Mouse (Mus musculus): ENCODE measurements around the gene Irf1. TPM values are rescaled to one million over a fixed set of nuclear protein-coding genes. Genes with fewer than 3 reads are reported as not detected.

Irf1 gene
- polyA plus RNA-seq, 1 experiment from 2014 or later, result 8.4 TPM

DNA sequence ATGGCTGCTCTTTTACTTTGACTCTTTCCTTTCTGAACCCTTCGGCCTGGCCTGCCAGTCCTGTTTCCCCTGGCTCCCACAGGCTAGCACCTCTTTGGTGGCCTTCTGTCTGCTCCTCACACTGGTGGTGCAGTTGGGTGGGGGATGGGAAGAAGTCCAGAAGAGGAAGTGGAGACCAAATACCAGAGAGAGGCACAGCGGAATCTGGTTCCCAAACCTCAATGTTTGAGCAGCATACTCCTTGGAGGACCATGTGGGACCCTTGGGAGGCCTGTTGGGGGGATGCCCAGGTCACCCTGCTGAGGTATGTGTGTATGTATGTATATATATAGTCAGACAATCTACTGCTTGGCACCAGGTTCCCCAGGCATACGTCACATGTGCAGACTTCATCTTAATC is 24.2 kb downstream of the Irf1 start:
- Histone ChIP-seq H3K4me3 (ENCODE audit: low read depth, low read length) (no peak overlapping the region), H3K4me1 (replicated peaks; ENCODE audit: control insufficient read depth, insufficient read depth, low read length) (peaks cover 27% of the 10 kb centered on the region), H3K4me2 (peak overlapping the region; percentile 35; the same call in 1 of the 2 replicates), H3K27ac (ENCODE audit: low read depth, low read length) (peak overlapping the region; percentile 83), H3K9ac (ENCODE audit: low read depth, low read length) (no peak overlapping the region), H3K9me3 (ENCODE audit: control insufficient read depth, low read length) (no peaks in the 10 kb centered on the region), H3K27me3 (replicated peaks; ENCODE audit: control insufficient read depth, insufficient read depth, low read length) (no peaks in the 10 kb centered on the region), H3K36me3 (ENCODE audit: control insufficient read depth, insufficient read depth, low read length) (no peaks in the 10 kb centered on the region)
- ATAC-seq (replicated peaks; ENCODE audit: low FRiP score), result no peak
- no peak for DNase-seq (ENCODE audit: low spot score)
- WGBS, result 50% methylated on average over 3 of the region's 3 CpGs

- H3K27ac ChIP-seq (ENCODE audit: low read depth, low read length), result peak overlapping the region; percentile 83
- H3K27me3 ChIP-seq (replicated peaks; ENCODE audit: control insufficient read depth, insufficient read depth, low read length), result no peaks in the 10 kb centered on the region
- H3K9ac ChIP-seq (ENCODE audit: low read depth, low read length), result 0 out of 2 replicates have a peak overlapping the region, but pooled peaks have one; percentile 10
- no peaks in the 10 kb centered on the region for H3K36me3 ChIP-seq (ENCODE audit: control insufficient read depth, insufficient read depth, low read length)
- H3K4me2 ChIP-seq, result peak overlapping the region; percentile 35
- DNase-seq (ENCODE audit: low spot score) (peak; percentile 51), ATAC-seq (replicated peaks; ENCODE audit: low FRiP score) (peak; percentile 62)
- no peaks in the 10 kb centered on the region for H3K9me3 ChIP-seq (ENCODE audit: control insufficient read depth, low read length)
- H3K4me1 ChIP-seq (replicated peaks; ENCODE audit: control insufficient read depth, insufficient read depth, low read length), result peaks cover 23% of the 10 kb centered on the region
- WGBS, result 27% methylated on average over 25 of the region's 25 CpGs
- H3K4me3 ChIP-seq (ENCODE audit: low read depth, low read length), result no peak overlapping the region
These were observed 25.1 kb downstream of the Irf1 start for GRCm38 (mm10) chr11:53794671-53795557.

DNA sequence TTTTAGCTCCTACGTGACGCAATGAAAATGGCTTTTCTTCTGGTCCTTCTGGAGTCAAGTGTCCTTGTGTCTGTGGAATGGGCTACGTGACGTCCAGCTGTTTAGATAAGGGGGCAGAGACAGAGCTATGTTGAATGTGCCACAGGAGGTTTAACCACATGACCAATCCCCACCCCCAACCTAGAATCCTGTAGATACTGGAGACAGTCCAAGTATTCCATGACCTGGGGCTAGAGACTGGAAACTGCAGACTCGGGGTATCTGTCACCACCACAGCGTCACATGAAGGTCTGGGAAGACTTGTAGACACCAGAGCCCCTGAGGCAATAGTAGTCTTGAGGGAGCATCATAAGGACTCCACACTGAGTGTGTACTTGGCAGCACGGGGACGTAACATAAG is 26.0 kb downstream of the Irf1 start:
- H3K4me1 ChIP-seq (replicated peaks; ENCODE audit: control insufficient read depth, insufficient read depth, low read length), result peaks cover 23% of the 10 kb centered on the region
- DNase-seq (ENCODE audit: low spot score), result no peak
- no peak overlapping the region for H3K4me2 ChIP-seq
- no peaks in the 10 kb centered on the region for H3K27me3 ChIP-seq (replicated peaks; ENCODE audit: control insufficient read depth, insufficient read depth, low read length)
- peak overlapping the region; percentile 67 for H3K27ac ChIP-seq (ENCODE audit: low read depth, low read length)
- no peak for ATAC-seq (replicated peaks; ENCODE audit: low FRiP score)
- H3K36me3 ChIP-seq (ENCODE audit: control insufficient read depth, insufficient read depth, low read length), result no peaks in the 10 kb centered on the region
- no peak overlapping the region for H3K4me3 ChIP-seq (ENCODE audit: low read depth, low read length)
- H3K9ac ChIP-seq (ENCODE audit: low read depth, low read length), result no peak overlapping the region
- no peaks in the 10 kb centered on the region for H3K9me3 ChIP-seq (ENCODE audit: control insufficient read depth, low read length)
- 61% methylated on average over 8 of the region's 8 CpGs for WGBS

DNA sequence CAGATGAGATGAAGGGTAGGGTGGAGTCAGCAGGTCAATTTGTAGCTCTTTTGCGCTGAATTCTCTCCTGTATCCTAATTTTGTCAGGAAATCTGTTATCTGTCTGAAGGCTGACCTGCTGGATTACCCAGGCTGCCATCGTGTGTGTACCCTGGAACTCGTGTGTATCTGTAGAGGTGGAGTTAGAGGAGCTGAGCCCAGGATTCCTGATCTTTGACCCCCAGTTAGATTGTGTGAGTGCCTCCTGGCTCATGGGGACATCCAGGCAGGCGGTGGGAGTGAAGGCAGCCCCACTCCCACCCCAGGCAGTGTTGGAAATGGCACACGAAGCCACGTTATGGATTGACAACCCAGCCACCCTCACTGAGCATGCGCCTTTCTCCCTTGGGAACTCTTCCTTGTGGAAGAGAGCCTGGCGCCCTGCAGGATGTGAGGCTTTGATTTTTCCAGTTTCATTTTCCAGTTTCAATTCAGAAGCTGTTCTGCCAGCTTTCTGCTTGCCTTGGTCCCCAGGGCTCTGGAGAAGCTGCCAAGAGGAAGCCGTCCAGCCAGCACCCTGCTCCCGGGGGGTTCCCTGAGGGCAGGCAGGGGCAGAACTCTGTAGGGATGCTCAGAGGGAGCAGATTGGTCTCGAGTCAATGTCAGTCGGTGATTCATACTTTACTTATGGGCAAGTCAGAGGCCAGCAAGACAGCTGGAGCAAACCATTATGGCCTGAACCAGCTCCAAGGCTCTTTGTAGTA is 26.8 kb downstream of the Irf1 start:
- Histone ChIP-seq H3K4me3 (ENCODE audit: low read depth, low read length) (no peak overlapping the region), H3K9me3 (ENCODE audit: control insufficient read depth, low read length) (no peaks in the 10 kb centered on the region), H3K9ac (ENCODE audit: low read depth, low read length) (no peak overlapping the region), H3K4me2 (no peak overlapping the region), H3K36me3 (ENCODE audit: control insufficient read depth, insufficient read depth, low read length) (no peaks in the 10 kb centered on the region), H3K4me1 (replicated peaks; ENCODE audit: control insufficient read depth, insufficient read depth, low read length) (peaks cover 23% of the 10 kb centered on the region), H3K27me3 (replicated peaks; ENCODE audit: control insufficient read depth, insufficient read depth, low read length) (no peaks in the 10 kb centered on the region), H3K27ac (ENCODE audit: low read depth, low read length) (peak overlapping the region; percentile 67)
- ATAC-seq (replicated peaks; ENCODE audit: low FRiP score) (no peak), DNase-seq (ENCODE audit: low spot score) (no peak)
- WGBS, result 54% methylated on average over 12 of the region's 12 CpGs

DNA sequence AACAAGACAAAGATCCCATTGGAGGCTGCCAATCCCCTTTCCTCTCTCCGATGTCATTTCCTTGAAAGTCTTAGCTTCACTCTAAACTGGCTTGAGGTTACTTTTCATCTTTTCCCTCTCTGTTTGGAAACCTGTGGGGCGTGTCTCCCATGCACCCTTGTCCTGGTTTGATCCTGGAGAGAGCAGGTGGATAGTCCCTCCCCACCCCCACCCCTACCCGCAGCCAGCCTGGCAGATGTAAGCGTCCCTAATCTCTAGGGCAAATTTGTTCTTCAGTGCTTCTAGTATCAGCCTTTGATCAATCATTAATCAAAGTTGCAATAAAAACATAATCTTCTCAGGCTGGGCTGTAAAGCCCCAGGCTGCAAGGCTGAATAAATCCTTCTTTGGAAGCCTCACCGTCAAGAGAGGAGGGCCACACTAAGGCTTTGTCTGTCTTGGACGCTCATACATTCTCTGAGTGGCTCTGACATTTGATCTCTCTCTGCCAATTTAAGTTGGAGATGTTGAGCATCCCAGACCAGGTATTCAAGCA is 27.6 kb downstream of the Irf1 start:
- Histone ChIP-seq H3K27ac (ENCODE audit: low read depth, low read length) (no peak overlapping the region), H3K4me2 (no peak overlapping the region), H3K36me3 (ENCODE audit: control insufficient read depth, insufficient read depth, low read length) (no peaks in the 10 kb centered on the region), H3K4me3 (ENCODE audit: low read depth, low read length) (no peak overlapping the region), H3K4me1 (replicated peaks; ENCODE audit: control insufficient read depth, insufficient read depth, low read length) (peaks cover 23% of the 10 kb centered on the region), H3K27me3 (replicated peaks; ENCODE audit: control insufficient read depth, insufficient read depth, low read length) (no peaks in the 10 kb centered on the region), H3K9me3 (ENCODE audit: control insufficient read depth, low read length) (no peaks in the 10 kb centered on the region), H3K9ac (ENCODE audit: low read depth, low read length) (no peak overlapping the region)
- 56% methylated on average over 6 of the region's 6 CpGs for WGBS
- ATAC-seq (replicated peaks; ENCODE audit: low FRiP score), result no peak
- DNase-seq (ENCODE audit: low spot score), result no peak

DNA sequence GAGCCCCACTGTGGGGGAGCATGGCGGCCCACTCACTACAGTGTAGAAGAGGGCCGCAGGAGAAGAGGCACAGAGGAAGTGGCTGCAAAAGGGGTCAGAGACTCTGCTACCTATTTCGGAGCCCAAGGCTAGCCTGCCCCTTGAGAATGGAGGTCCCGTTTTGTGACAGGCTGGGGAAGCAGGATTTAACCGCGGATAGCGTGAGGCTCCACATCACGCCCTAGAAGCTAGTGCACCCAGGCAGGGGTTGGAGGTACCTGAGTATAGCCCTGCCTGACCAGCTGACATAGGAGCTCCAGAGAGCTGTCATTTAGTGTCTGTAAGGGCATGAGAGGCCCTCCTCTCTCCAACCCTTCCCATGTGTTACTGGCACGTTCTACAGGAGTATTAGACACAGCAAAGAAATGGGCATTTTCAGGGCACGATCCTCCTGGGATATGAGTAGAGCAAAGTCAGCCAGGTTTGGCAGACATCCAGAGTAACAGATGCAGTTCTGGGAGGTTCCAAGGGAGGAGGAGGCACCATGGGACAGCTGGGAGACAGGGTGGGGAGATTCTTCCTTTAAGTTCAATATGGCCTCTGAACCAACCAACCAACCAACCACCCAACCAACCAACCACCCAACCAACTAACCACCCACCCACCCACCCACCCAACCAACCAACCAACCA is 28.4 kb downstream of the Irf1 start:
- ATAC-seq (replicated peaks; ENCODE audit: low FRiP score) (no peak), DNase-seq (ENCODE audit: low spot score) (no peak)
- no peak overlapping the region for H3K4me3 ChIP-seq (ENCODE audit: low read depth, low read length)
- H3K9ac ChIP-seq (ENCODE audit: low read depth, low read length), result no peak overlapping the region
- H3K27me3 ChIP-seq (replicated peaks; ENCODE audit: control insufficient read depth, insufficient read depth, low read length), result no peaks in the 10 kb centered on the region
- H3K4me2 ChIP-seq, result no peak overlapping the region
- H3K4me1 ChIP-seq (replicated peaks; ENCODE audit: control insufficient read depth, insufficient read depth, low read length), result peaks cover 23% of the 10 kb centered on the region
- no peak overlapping the region for H3K27ac ChIP-seq (ENCODE audit: low read depth, low read length)
- 85% methylated on average over 10 of the region's 10 CpGs for WGBS
- no peaks in the 10 kb centered on the region for H3K9me3 ChIP-seq (ENCODE audit: control insufficient read depth, low read length)
- H3K36me3 ChIP-seq (ENCODE audit: control insufficient read depth, insufficient read depth, low read length), result no peaks in the 10 kb centered on the region

GRCm38 (mm10) chr11:53800036-53800435 is 30.2 kb downstream of the Irf1 start:
- no peaks in the 10 kb centered on the region for H3K9me3 ChIP-seq (ENCODE audit: control insufficient read depth, low read length)
- peaks cover 17% of the 10 kb centered on the region for H3K4me1 ChIP-seq (replicated peaks; ENCODE audit: control insufficient read depth, insufficient read depth, low read length)
- no peaks in the 10 kb centered on the region for H3K27me3 ChIP-seq (replicated peaks; ENCODE audit: control insufficient read depth, insufficient read depth, low read length)
- no peaks in the 10 kb centered on the region for H3K36me3 ChIP-seq (ENCODE audit: control insufficient read depth, insufficient read depth, low read length)
- H3K27ac ChIP-seq (ENCODE audit: low read depth, low read length), result no peak overlapping the region
- H3K4me3 ChIP-seq (ENCODE audit: low read depth, low read length), result no peak overlapping the region
- H3K4me2 ChIP-seq, result no peak overlapping the region
- ATAC-seq (replicated peaks; ENCODE audit: low FRiP score) (no peak), DNase-seq (ENCODE audit: low spot score) (no peak)
- no peak overlapping the region for H3K9ac ChIP-seq (ENCODE audit: low read depth, low read length)
- 74% methylated on average over 4 of the region's 4 CpGs for WGBS

- H3K27me3 ChIP-seq (replicated peaks; ENCODE audit: control insufficient read depth, insufficient read depth, low read length), result no peaks in the 10 kb centered on the region
- no peaks in the 10 kb centered on the region for H3K9me3 ChIP-seq (ENCODE audit: control insufficient read depth, low read length)
These were observed 31.2 kb downstream of the Irf1 start for GRCm38 (mm10) chr11:53800975-53801374.

More at GRCm38 (mm10) chr11:53800975-53801374, 31.2 kb downstream of the Irf1 start:
- Histone ChIP-seq H3K4me1 (replicated peaks; ENCODE audit: control insufficient read depth, insufficient read depth, low read length) (peaks cover 8% of the 10 kb centered on the region), H3K36me3 (ENCODE audit: control insufficient read depth, insufficient read depth, low read length) (no peaks in the 10 kb centered on the region), H3K9ac (ENCODE audit: low read depth, low read length) (no peak overlapping the region), H3K27ac (ENCODE audit: low read depth, low read length) (no peak overlapping the region), H3K4me2 (no peak overlapping the region), H3K4me3 (ENCODE audit: low read depth, low read length) (no peak overlapping the region)
- ATAC-seq (replicated peaks; ENCODE audit: low FRiP score) (no peak), DNase-seq (ENCODE audit: low spot score) (no peak)
- WGBS, result 87% methylated on average over 5 of the region's 5 CpGs
